Mouse (Mus musculus) kidney, adult 2 months (tissue): ENCODE data around the gene Slc24a2. TPM values are rescaled to one million over a fixed set of nuclear protein-coding genes. Genes with fewer than 3 reads are reported as not detected.

Experiments
- DNase-seq: peaks from one replicate; pipeline ENCODE4 v3.0.0; 2021
- H3K27ac ChIP-seq: fragments of 200-500 bp; 2 replicates; pipeline ENCODE4 v1.5.1; 2012; ENCODE audit warnings: low read depth, low read length, control low read depth, inconsistent platforms; ENCODE audit not compliant: insufficient read depth
- H3K27me3 ChIP-seq: fragments of 200-500 bp; replicated peaks from 2 replicates; pipeline ENCODE4 v1.6.1; 2012; ENCODE audit warnings: mild to moderate bottlenecking, moderate library complexity, low read length, inconsistent platforms; ENCODE audit not compliant: control insufficient read depth, insufficient read depth
- H3K36me3 ChIP-seq: fragments of 200-500 bp; 2 replicates; pipeline ENCODE4 v1.6.1; 2012; ENCODE audit warnings: mild to moderate bottlenecking, moderate library complexity, low read length, inconsistent platforms; ENCODE audit not compliant: control insufficient read depth, insufficient read depth
- H3K4me1 ChIP-seq: fragments of 200-500 bp; 2 replicates; pipeline ENCODE4 v1.6.1; 2011; ENCODE audit warnings: low read length; ENCODE audit not compliant: control insufficient read depth, insufficient read depth
- H3K4me3 ChIP-seq: fragments of 200-500 bp; 2 replicates; pipeline ENCODE4 v1.5.1; 2011; ENCODE audit warnings: mild to moderate bottlenecking, low read depth, low read length, control low read depth; ENCODE audit not compliant: insufficient read depth
- CTCF ChIP-seq: fragments of 200-500 bp; conservative IDR thresholded peaks from 2 replicates; pipeline ENCODE4 v1.5.1; 2011; ENCODE audit warnings: low read depth, mild to moderate bottlenecking, control low read depth, low read length, moderate library complexity, mixed read lengths; ENCODE audit not compliant: insufficient read depth, insufficient read length
- POLR2A ChIP-seq: fragments of 200-500 bp; IDR thresholded peaks from one replicate; pipeline ENCODE4 v1.6.1; 2011; ENCODE audit warnings: low read depth, low read length, control low read depth
- WGBS: fragments of 180-500 bp; shearing (Covaris S2); methylation state at CpG from one replicate; pipeline ENCODE4 v1.1.7; 2018; 5-methylcytosine and 5-hydroxymethylcytosine counted together
- polyA plus RNA-seq: library from polyadenylated mRNA; depleted of rRNA; stranded (reverse); fragments of >200 nt; gene quantifications from 2 replicates; pipeline ENCODE4 v1.2.3, GENCODE M21; 2012

Slc24a2 gene
- polyA plus RNA-seq, 1 experiment: 0.06 TPM

- no peak overlapping the region for H3K4me3 ChIP-seq
- H3K27me3 ChIP-seq: no peaks in the 10 kb centered on the region
- H3K4me1 ChIP-seq: no peaks in the 10 kb centered on the region
- WGBS: 89% methylated on average over 5 of the region's 5 CpGs
- TF ChIP-seq POLR2A (no peak), CTCF (no peak)
- H3K36me3 ChIP-seq: no peaks in the 10 kb centered on the region
- no peak for DNase-seq
- no peak overlapping the region for H3K27ac ChIP-seq
Measured at GRCm38 (mm10) chr4:87065227-87065626, 165.1 kb downstream of the Slc24a2 start.

GRCm38 (mm10) chr4:87064561-87064960 lies 165.7 kb downstream of the Slc24a2 start:
- H3K27me3 ChIP-seq: no peaks in the 10 kb centered on the region
- H3K4me1 ChIP-seq: no peaks in the 10 kb centered on the region
- DNase-seq: no peak
- 93% methylated on average over 2 of the region's 2 CpGs for WGBS
- H3K4me3 ChIP-seq: no peak overlapping the region
- no peaks in the 10 kb centered on the region for H3K36me3 ChIP-seq
- no peak for TF ChIP-seq CTCF
- TF ChIP-seq POLR2A: no peak
- no peak overlapping the region for H3K27ac ChIP-seq

- H3K27me3 ChIP-seq: no peaks in the 10 kb centered on the region
- whole genome bisulfite sequencing: 71% methylated on average over 6 of the region's 6 CpGs
- TF ChIP-seq POLR2A (no peak), CTCF (no peak)
- DNase-seq: no peak
- no peaks in the 10 kb centered on the region for H3K4me1 ChIP-seq
- H3K27ac ChIP-seq: no peak overlapping the region
- no peak overlapping the region for H3K4me3 ChIP-seq
- no peaks in the 10 kb centered on the region for H3K36me3 ChIP-seq
Measured at GRCm38 (mm10) chr4:87062771-87063253, 167.5 kb downstream of the Slc24a2 start.

GRCm38 (mm10) chr4:87061696-87062095 lies 168.6 kb downstream of the Slc24a2 start:
- H3K4me3 ChIP-seq: no peak overlapping the region
- WGBS: 82% methylated on average over 2 of the region's 2 CpGs
- DNase-seq: no peak
- H3K27me3 ChIP-seq: no peaks in the 10 kb centered on the region
- no peaks in the 10 kb centered on the region for H3K36me3 ChIP-seq
- no peak for TF ChIP-seq POLR2A
- TF ChIP-seq CTCF: no peak
- no peak overlapping the region for H3K27ac ChIP-seq
- H3K4me1 ChIP-seq: no peaks in the 10 kb centered on the region

GRCm38 (mm10) chr4:87057572-87057971 lies 172.7 kb downstream of the Slc24a2 start:
- no peaks in the 10 kb centered on the region for H3K36me3 ChIP-seq
- no peak overlapping the region for H3K27ac ChIP-seq
- H3K4me3 ChIP-seq: no peak overlapping the region
- TF ChIP-seq POLR2A: no peak
- no peak for TF ChIP-seq CTCF
- H3K27me3 ChIP-seq: no peaks in the 10 kb centered on the region
- no peaks in the 10 kb centered on the region for H3K4me1 ChIP-seq
- no peak for DNase-seq
- WGBS: 73% methylated on average over 3 of the region's 3 CpGs

GRCm38 (mm10) chr4:87055768-87056167 lies 174.5 kb downstream of the Slc24a2 start:
- no peaks in the 10 kb centered on the region for H3K36me3 ChIP-seq
- WGBS: 67% methylated on average over 7 of the region's 7 CpGs
- no peak overlapping the region for H3K27ac ChIP-seq
- no peaks in the 10 kb centered on the region for H3K4me1 ChIP-seq
- no peaks in the 10 kb centered on the region for H3K27me3 ChIP-seq
- TF ChIP-seq CTCF: no peak
- no peak for TF ChIP-seq POLR2A
- no peak for DNase-seq
- H3K4me3 ChIP-seq: no peak overlapping the region

- no peak overlapping the region for H3K4me3 ChIP-seq
- H3K27me3 ChIP-seq: no peaks in the 10 kb centered on the region
- WGBS: 96% methylated on average over 5 of the region's 5 CpGs
- DNase-seq: no peak
- H3K4me1 ChIP-seq: no peaks in the 10 kb centered on the region
- H3K27ac ChIP-seq: no peak overlapping the region
- TF ChIP-seq POLR2A (no peak), CTCF (no peak)
- H3K36me3 ChIP-seq: no peaks in the 10 kb centered on the region
Measured at GRCm38 (mm10) chr4:87052881-87053280, 177.4 kb downstream of the Slc24a2 start.

GRCm38 (mm10) chr4:87049061-87049460 lies 181.2 kb downstream of the Slc24a2 start:
- TF ChIP-seq CTCF: no peak
- TF ChIP-seq POLR2A: no peak
- Histone ChIP-seq H3K4me1 (no peaks in the 10 kb centered on the region), H3K27me3 (no peaks in the 10 kb centered on the region), H3K27ac (no peak overlapping the region), H3K4me3 (no peak overlapping the region), H3K36me3 (no peaks in the 10 kb centered on the region)
- WGBS: 63% methylated on average over 3 of the region's 3 CpGs
- no peak for DNase-seq
